Mouse (Mus musculus) hindbrain, embryonic 13.5 days (tissue): Measurements from ENCODE around the gene Cacna1a. TPM values are rescaled to one million over a fixed set of nuclear protein-coding genes. Genes with fewer than 3 reads are reported as not detected.

ENCODE experiments used
- ATAC-seq: fragments of 200-750 bp; cut with Nextera tagmentation; 2 replicates; pipeline ENCODE4 v1.8.0; 2017; ENCODE audit warnings: moderate TSS enrichment; ENCODE audit not compliant: low FRiP score
- H3K27ac ChIP-seq: fragments of 300-500 bp; sonication (generic); 2 replicates; pipeline ENCODE4 v1.5.1; 2015; ENCODE audit warnings: inconsistent platforms, mild to moderate bottlenecking, moderate library complexity
- H3K27me3 ChIP-seq: fragments of 300-500 bp; sonication (generic); 2 replicates; pipeline ENCODE4 v1.6.1; 2015; ENCODE audit warnings: mild to moderate bottlenecking, inconsistent platforms
- H3K36me3 ChIP-seq: fragments of 300-500 bp; sonication (generic); 2 replicates; pipeline ENCODE4 v1.6.1; 2015; ENCODE audit warnings: mild to moderate bottlenecking, inconsistent platforms
- H3K4me1 ChIP-seq: fragments of 300-500 bp; sonication (generic); replicated peaks from 2 replicates; pipeline ENCODE4 v1.6.1; 2015; ENCODE audit warnings: inconsistent platforms
- H3K4me2 ChIP-seq: fragments of 300-500 bp; sonication (generic); 2 replicates; pipeline ENCODE4 v1.6.1; 2015; ENCODE audit warnings: inconsistent platforms, mild to moderate bottlenecking, moderate library complexity
- H3K4me3 ChIP-seq: fragments of 300-500 bp; sonication (generic); 2 replicates; pipeline ENCODE4 v1.5.1; 2015; ENCODE audit warnings: mild to moderate bottlenecking, inconsistent platforms
- H3K9ac ChIP-seq: fragments of 300-500 bp; sonication (generic); 2 replicates; pipeline ENCODE4 v1.6.1; 2015; ENCODE audit warnings: mild to moderate bottlenecking, inconsistent platforms
- H3K9me3 ChIP-seq: fragments of 300-500 bp; sonication (generic); 2 replicates; pipeline ENCODE4 v1.6.1; 2016; ENCODE audit warnings: inconsistent platforms
- WGBS: fragments of 180-500 bp; shearing (Covaris S2); methylation state at CpG from one replicate; pipeline ENCODE4 v1.1.7; 2015; 5-methylcytosine and 5-hydroxymethylcytosine counted together
- polyA plus RNA-seq: library from polyadenylated mRNA; unstranded; fragments of >200 nt; fragmentation: Nextera tagmentation; extraction: Ambion mirVana; gene quantifications from 2 replicates; pipeline ENCODE4 v1.2.1, GENCODE M21; 2015

Cacna1a gene
- polyA plus RNA-seq, 1 experiment from 2014 or later, result 20.9 TPM

DNA sequence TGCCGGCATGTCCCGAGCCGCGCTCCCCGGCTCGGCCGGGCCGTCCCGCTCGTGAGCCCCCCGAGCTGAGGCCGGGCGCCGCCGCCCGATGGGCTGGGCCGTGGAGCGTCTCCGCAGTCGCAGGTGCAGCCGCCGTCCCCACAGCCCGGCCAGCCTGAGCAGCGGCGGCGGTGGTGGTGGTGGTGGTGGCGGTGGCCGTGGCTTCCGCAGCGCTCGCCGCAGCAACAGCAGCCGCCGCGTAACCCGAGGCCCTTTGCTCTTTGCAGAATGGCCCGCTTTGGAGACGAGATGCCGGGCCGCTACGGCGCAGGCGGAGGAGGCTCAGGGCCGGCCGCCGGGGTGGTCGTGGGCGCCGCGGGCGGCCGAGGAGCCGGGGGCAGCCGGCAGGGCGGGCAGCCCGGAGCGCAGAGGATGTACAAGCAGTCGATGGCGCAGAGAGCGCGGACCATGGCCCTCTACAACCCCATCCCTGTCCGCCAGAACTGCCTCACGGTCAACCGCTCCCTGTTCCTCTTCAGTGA lies 27.2 kb downstream of the Cacna1a start:
- Histone ChIP-seq H3K27me3 (0 out of 2 replicates have a peak, but pooled peaks cover 4% of the 10 kb centered on the region), H3K4me2 (peak overlapping the region; percentile 69), H3K9me3 (0 out of 2 replicates have a peak, but pooled peaks cover 4% of the 10 kb centered on the region), H3K4me3 (peak overlapping the region; percentile 82), H3K27ac (peak overlapping the region; percentile 96), H3K9ac (peak overlapping the region; percentile 93), H3K36me3 (peaks cover 19% of the 10 kb centered on the region), H3K4me1 (peaks cover 47% of the 10 kb centered on the region)
- 0% methylated on average over 53 of the region's 64 CpGs for WGBS
- peak; percentile 57 for ATAC-seq

DNA sequence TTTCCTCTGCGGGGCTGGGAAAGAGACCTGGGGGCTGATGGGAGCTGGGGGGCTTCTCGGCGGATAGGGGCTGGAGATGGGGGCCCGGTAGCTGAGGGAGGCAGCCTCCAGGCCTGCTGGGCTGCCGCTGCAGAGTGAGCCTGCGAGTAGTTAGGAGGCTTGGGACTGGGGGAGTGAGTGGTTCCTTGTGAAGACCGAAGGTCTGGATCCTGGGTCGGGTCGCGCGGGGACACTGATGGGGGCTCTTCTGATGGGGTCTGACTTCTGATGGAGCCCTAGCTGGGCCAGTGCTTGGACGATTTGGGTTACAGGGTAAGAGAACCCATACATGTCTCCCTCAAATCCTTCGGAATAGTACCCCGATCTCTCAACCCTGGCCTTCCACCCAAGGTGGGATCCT lies 27.8 kb downstream of the Cacna1a start:
- 13% methylated on average over 14 of the region's 14 CpGs for WGBS
- Histone ChIP-seq H3K36me3 (peaks cover 20% of the 10 kb centered on the region), H3K4me3 (peak overlapping the region; percentile 82), H3K27ac (peak overlapping the region; percentile 96), H3K4me1 (peaks cover 49% of the 10 kb centered on the region), H3K9me3 (0 out of 2 replicates have a peak, but pooled peaks cover 4% of the 10 kb centered on the region), H3K4me2 (peak overlapping the region; percentile 69), H3K9ac (peak overlapping the region; percentile 93), H3K27me3 (0 out of 2 replicates have a peak, but pooled peaks cover 4% of the 10 kb centered on the region)
- ATAC-seq, result peak; percentile 22; the same call in 1 of the 2 replicates

DNA sequence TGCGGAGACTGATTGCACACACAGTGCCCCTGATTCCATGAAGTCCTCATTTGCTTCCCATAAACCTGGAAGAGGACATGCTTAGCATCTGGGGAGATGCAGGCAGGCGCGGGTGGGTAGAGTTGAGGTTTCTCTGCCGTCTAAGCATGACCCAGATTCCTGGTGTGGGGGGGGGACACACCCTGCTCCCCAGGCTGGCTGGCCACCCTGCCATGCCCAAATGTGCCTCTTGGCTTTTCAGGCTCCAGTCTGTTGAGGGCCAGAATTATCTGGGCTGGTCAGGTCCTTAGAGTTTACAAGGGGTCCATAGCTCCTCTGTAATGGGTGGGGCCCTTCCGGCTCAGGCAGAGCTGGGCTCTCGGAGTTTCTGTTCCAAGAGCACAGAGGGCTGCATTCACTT lies 28.7 kb downstream of the Cacna1a start:
- Histone ChIP-seq H3K4me3 (peak overlapping the region; percentile 82), H3K4me1 (peaks cover 49% of the 10 kb centered on the region), H3K27me3 (0 out of 2 replicates have a peak, but pooled peaks cover 4% of the 10 kb centered on the region), H3K27ac (no peak overlapping the region), H3K36me3 (peaks cover 24% of the 10 kb centered on the region), H3K9me3 (0 out of 2 replicates have a peak, but pooled peaks cover 4% of the 10 kb centered on the region), H3K9ac (peak overlapping the region; percentile 93), H3K4me2 (peak overlapping the region; percentile 69)
- WGBS, result 70% methylated on average over 6 of the region's 6 CpGs
- ATAC-seq, result no peak

DNA sequence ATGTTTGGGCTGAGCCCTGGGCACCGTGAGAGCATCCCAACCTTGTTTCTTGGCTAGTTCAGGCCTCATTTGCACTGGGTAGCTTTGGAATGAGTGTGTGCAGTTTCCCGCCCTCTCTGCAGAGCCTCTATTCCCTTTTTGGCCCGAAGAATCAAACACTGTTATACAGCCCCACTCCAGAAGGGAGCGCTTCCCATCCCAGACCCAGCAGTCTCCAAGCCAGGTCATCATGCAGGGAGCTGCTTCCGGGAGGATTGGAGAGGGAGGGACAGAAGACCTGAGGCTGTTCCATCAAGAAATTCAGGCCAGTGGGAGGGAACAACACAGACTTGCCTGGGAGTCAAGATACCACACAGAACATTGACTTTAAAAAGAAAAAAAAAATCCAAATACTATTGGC lies 29.6 kb downstream of the Cacna1a start:
- H3K4me1 ChIP-seq, result peaks cover 49% of the 10 kb centered on the region
- peak overlapping the region; percentile 69 for H3K4me2 ChIP-seq
- peaks cover 24% of the 10 kb centered on the region for H3K36me3 ChIP-seq
- H3K27me3 ChIP-seq, result no peaks in the 10 kb centered on the region
- no peak overlapping the region for H3K27ac ChIP-seq
- 0 out of 2 replicates have a peak, but pooled peaks cover 4% of the 10 kb centered on the region for H3K9me3 ChIP-seq
- peak overlapping the region; percentile 82 for H3K4me3 ChIP-seq
- no peak for ATAC-seq
- peak overlapping the region; percentile 93; the same call in 1 of the 2 replicates for H3K9ac ChIP-seq
- WGBS, result 52% methylated on average over 5 of the region's 5 CpGs

DNA sequence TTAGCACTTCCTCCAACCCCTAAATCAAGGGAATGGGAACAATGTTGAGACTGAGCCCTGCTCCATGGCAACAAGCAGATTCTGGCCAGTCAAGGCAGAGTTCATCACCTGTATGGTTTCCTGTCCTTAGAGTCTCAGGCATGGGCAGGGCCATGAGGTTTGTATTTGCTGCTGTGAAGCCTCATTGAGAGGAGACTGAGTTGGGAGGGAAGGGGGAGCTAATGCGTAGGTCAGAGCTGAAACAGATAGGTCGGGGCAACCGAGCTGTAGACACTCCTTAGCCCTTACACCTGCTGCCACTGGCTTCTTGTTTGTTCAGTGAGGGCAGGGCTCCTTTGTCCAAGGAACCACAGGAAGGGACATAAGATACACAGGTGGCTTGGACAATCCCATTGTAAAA lies 36.2 kb downstream of the Cacna1a start:
- 85% methylated on average over 3 of the region's 3 CpGs for WGBS
- no peak overlapping the region for H3K9ac ChIP-seq
- ATAC-seq, result no peak

DNA sequence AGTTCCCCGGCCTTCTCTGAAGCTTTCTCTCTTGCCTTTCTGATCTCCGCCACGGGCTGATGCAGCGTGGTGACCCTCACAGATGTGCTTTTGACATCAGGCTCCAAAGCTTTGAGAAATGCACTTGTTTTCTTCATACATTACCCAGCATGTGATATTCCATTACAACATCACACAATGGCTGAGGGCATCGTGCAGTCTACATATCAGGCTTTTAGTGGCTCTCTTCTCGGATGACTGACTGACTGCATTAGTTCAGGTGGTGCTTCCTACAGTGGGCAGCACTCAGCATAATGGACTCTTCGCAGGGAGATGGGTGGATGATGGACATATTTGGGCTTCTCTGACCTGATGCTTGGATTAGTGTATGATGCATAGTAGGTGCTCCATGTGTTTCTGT lies 37.8 kb downstream of the Cacna1a start:
- no peak overlapping the region for H3K4me3 ChIP-seq
- WGBS, result 81% methylated on average over 7 of the region's 7 CpGs
- H3K9ac ChIP-seq, result no peak overlapping the region
- 0 out of 2 replicates have a peak, but pooled peaks cover 9% of the 10 kb centered on the region for H3K4me1 ChIP-seq
- no peaks in the 10 kb centered on the region for H3K27me3 ChIP-seq
- H3K27ac ChIP-seq, result no peak overlapping the region
- H3K36me3 ChIP-seq, result peaks cover 41% of the 10 kb centered on the region
- no peak overlapping the region for H3K4me2 ChIP-seq
- H3K9me3 ChIP-seq, result no peaks in the 10 kb centered on the region
- ATAC-seq, result no peak

More for the DNA sequence above, 36.2 kb downstream of the Cacna1a start:
- Histone ChIP-seq H3K27me3 (no peaks in the 10 kb centered on the region), H3K27ac (no peak overlapping the region), H3K9me3 (no peaks in the 10 kb centered on the region), H3K4me2 (no peak overlapping the region), H3K4me1 (peaks cover 18% of the 10 kb centered on the region; the same call in 1 of the 2 replicates), H3K4me3 (no peak overlapping the region), H3K36me3 (peaks cover 46% of the 10 kb centered on the region)

DNA sequence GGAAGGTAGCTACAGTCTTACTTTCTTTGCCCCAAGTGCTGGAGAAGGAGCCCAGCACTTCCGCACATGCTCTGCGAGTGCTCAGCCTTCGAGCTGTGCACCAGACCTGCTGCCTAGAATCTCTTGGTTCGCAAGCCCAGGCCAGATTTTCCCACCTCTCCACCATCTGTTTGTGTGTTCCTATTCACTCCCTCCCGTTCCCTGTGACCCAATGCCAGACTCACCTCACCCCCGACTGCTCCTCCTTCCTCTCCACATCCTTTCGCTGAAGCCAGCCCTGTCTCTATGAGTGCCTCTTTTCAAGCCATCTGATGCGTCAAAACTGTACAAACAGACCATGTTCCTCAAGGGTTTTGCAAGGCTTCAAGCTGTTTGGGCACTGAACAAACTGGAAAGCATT lies 38.3 kb downstream of the Cacna1a start:
- Histone ChIP-seq H3K27me3 (no peaks in the 10 kb centered on the region), H3K27ac (no peak overlapping the region), H3K4me2 (no peak overlapping the region), H3K36me3 (peaks cover 43% of the 10 kb centered on the region), H3K4me3 (no peak overlapping the region), H3K9ac (no peak overlapping the region), H3K9me3 (no peaks in the 10 kb centered on the region), H3K4me1 (0 out of 2 replicates have a peak, but pooled peaks cover 9% of the 10 kb centered on the region)
- 91% methylated on average over 8 of the region's 8 CpGs for WGBS
- ATAC-seq, result no peak

DNA sequence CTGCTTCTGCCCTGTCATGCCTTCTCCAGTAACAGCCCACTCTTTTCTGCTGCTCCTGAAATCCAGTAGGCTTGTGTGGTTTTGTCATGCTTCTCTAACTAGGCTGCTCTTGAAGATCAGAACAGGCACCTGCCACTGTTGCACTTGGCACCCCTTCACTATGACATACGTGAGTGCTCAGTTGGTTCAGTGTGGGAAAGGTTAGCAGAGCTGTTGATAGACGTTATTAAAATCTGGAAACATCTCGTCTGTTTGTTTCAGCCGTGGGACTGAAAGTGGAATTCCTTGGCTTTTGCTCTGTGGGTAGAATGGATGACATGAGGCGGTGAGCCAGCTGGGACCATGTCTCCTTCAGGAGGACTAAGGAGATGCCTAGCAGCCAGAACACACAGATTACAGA lies 39.8 kb downstream of the Cacna1a start:
- WGBS, result 87% methylated on average over 5 of the region's 5 CpGs
- H3K4me2 ChIP-seq, result no peak overlapping the region

DNA sequence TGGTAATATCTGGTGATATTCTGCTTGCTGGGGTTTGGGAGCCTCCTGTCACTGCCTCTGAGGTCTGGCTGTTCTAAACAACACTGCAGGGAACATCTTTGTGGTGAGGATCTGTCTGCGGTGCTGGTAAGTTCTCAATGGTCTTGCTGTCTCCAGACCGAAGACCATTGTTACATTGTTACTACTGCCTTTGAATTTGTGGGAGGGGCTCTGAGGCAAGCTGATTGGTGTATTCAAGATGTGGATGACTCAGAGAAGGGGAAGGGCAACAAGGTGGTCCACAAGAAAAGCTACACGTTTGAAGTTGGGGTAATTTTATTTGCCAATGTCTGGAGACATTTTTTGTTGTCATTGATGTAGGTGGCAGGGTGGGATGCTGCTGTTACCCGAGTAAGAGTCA lies 40.8 kb downstream of the Cacna1a start:
- no peak overlapping the region for H3K4me3 ChIP-seq
- no peaks in the 10 kb centered on the region for H3K9me3 ChIP-seq
- no peak overlapping the region for H3K27ac ChIP-seq
- no peaks in the 10 kb centered on the region for H3K27me3 ChIP-seq
- H3K4me2 ChIP-seq, result no peak overlapping the region
- 24% methylated on average over 4 of the region's 4 CpGs for WGBS
- peaks cover 41% of the 10 kb centered on the region for H3K36me3 ChIP-seq
- ATAC-seq, result no peak
- no peak overlapping the region for H3K9ac ChIP-seq
- 0 out of 2 replicates have a peak, but pooled peaks cover 9% of the 10 kb centered on the region for H3K4me1 ChIP-seq

More for the DNA sequence above, 39.8 kb downstream of the Cacna1a start:
- Histone ChIP-seq H3K27me3 (no peaks in the 10 kb centered on the region), H3K9ac (no peak overlapping the region), H3K27ac (no peak overlapping the region), H3K4me1 (0 out of 2 replicates have a peak, but pooled peaks cover 9% of the 10 kb centered on the region), H3K9me3 (no peaks in the 10 kb centered on the region), H3K36me3 (peaks cover 43% of the 10 kb centered on the region), H3K4me3 (no peak overlapping the region)
- no peak for ATAC-seq

DNA sequence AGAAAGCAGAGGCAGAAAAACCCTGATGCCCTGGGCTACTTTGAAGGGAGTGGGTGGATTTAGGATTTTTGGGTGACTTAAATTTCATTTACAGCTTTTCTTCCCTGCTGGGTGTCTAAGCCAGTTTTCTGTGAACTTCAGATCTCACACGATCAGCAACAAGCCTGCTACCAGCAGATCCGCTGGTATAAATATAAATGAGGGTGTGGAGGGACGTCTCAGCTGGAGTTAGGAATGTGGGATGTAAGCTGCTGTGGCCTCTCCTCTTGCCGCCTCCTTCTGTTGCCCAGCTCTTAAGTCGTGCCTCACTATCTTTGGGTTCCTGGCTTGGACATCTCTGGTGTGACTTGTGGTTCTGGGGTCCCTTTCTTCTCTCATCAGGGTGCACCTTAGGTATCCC lies 41.3 kb downstream of the Cacna1a start:
- Histone ChIP-seq H3K4me1 (0 out of 2 replicates have a peak, but pooled peaks cover 6% of the 10 kb centered on the region), H3K4me2 (no peak overlapping the region), H3K4me3 (no peak overlapping the region), H3K9ac (no peak overlapping the region), H3K27me3 (no peaks in the 10 kb centered on the region), H3K36me3 (peaks cover 37% of the 10 kb centered on the region), H3K9me3 (no peaks in the 10 kb centered on the region), H3K27ac (no peak overlapping the region)
- ATAC-seq, result no peak
- 35% methylated on average over 5 of the region's 5 CpGs for WGBS

DNA sequence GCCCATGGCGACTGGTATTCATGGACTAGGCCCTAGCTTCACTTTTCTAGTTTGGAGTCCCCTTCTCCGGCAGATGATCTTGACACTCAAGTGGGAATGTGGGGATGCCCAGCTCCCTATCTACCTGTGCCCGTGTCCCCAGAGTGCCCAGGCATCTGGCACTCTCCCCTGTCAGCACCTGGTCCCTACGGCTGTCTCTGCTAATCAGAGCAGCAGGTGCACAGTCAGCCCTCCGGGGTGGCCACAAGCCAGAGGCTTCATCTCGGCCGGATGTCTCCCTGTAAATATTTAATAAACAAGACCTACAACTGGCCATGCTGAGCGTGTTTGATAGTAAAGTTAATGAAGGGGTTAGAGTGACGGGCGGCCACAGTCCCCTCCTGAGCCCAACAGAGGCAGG lies 47.1 kb downstream of the Cacna1a start:
- H3K4me3 ChIP-seq, result no peak overlapping the region
- H3K27me3 ChIP-seq, result no peaks in the 10 kb centered on the region
- no peak overlapping the region for H3K4me2 ChIP-seq
- no peak overlapping the region for H3K9ac ChIP-seq
- H3K9me3 ChIP-seq, result no peaks in the 10 kb centered on the region
- ATAC-seq, result no peak
- H3K27ac ChIP-seq, result peak overlapping the region; percentile 30; the same call in 1 of the 2 replicates
- peaks cover 18% of the 10 kb centered on the region for H3K36me3 ChIP-seq
- H3K4me1 ChIP-seq, result peaks cover 7% of the 10 kb centered on the region
- 71% methylated on average over 10 of the region's 10 CpGs for WGBS

DNA sequence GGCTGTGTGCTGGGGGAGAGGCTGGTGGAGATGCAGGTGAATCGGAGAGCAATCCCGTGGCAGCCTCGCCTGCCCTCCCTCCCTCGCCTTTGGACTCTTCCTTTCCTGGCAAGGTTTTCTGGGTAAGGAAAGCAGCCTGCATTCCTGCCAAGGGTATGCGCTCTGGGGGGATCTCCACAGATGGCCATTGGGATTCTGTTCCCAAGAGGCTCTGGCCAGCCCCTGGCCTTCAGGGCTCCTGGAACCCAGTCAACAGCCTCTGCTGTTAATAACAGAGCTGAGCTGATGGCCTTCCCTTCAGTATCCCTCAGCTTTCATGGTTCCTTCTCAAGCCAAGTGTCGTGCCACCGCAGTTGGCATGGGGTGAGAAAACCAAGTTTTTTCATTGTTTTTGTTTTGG lies 51.6 kb downstream of the Cacna1a start:
- no peaks in the 10 kb centered on the region for H3K27me3 ChIP-seq
- H3K36me3 ChIP-seq, result peaks cover 21% of the 10 kb centered on the region
- no peak for ATAC-seq
- peaks cover 24% of the 10 kb centered on the region for H3K4me1 ChIP-seq
- H3K4me3 ChIP-seq, result no peak overlapping the region
- no peak overlapping the region for H3K4me2 ChIP-seq
- H3K27ac ChIP-seq, result no peak overlapping the region
- 81% methylated on average over 7 of the region's 7 CpGs for WGBS
- H3K9ac ChIP-seq, result no peak overlapping the region
- H3K9me3 ChIP-seq, result no peaks in the 10 kb centered on the region

DNA sequence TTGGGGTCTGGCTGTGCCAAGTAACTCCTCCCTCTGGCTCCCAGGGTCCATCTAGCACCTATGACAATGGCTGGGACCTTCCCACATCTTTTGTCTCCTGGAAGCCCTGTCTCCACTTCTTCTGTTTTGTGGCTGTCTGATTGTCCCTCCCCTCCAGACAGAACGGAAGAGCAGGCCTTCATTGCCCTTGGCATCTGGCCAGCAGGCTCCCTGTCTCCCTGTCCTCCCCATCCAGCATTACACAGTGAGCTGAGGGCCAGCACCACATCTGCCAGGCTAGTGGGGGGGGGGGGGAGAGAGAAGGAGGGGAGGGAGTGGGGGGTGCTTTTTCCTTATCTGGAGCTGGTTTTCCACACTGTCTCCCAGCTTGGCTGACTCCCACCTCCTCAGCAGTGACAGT lies 53.8 kb downstream of the Cacna1a start:
- H3K9me3 ChIP-seq, result no peaks in the 10 kb centered on the region
- no peaks in the 10 kb centered on the region for H3K27me3 ChIP-seq
- WGBS, result 18% methylated on average over 1 of the region's 1 CpGs
- peak overlapping the region; percentile 24; the same call in 1 of the 2 replicates for H3K27ac ChIP-seq
- 0 out of 2 replicates have a peak overlapping the region, but pooled peaks have one; percentile 2 for H3K9ac ChIP-seq
- H3K4me2 ChIP-seq, result no peak overlapping the region
- H3K4me3 ChIP-seq, result no peak overlapping the region
- ATAC-seq, result peak; percentile 80
- H3K4me1 ChIP-seq, result peaks cover 16% of the 10 kb centered on the region
- H3K36me3 ChIP-seq, result peaks cover 38% of the 10 kb centered on the region
